Mouse (Mus musculus) midbrain, embryonic 16.5 days (tissue): ENCODE measurements around the gene Trmu. TPM values are rescaled to one million over a fixed set of nuclear protein-coding genes. Genes with fewer than 3 reads are reported as not detected.
A peak's percentile ranks its signal among the peaks of the same experiment; 100 is the strongest.
"Not testable (repeated sequence)": the region's sequence is repeated elsewhere in the genome, so short reads cannot be mapped to it uniquely, and the experiment has no call there.

ENCODE experiments used
- ATAC-seq: fragments of 200-750 bp; cut with Nextera tagmentation; 2 replicates; pipeline ENCODE4 v1.8.0; 2017; ENCODE audit warnings: moderate TSS enrichment
- H3K27ac ChIP-seq: fragments of 300-500 bp; sonication (generic); 2 replicates; pipeline ENCODE4 v1.5.1; 2014; ENCODE audit warnings: mild to moderate bottlenecking, low read length, mixed read lengths
- H3K27me3 ChIP-seq: fragments of 300-500 bp; sonication (generic); 2 replicates; pipeline ENCODE4 v1.6.1; 2014; ENCODE audit warnings: low read depth, low read length, mixed read lengths; ENCODE audit not compliant: control insufficient read depth, insufficient read depth
- H3K36me3 ChIP-seq: fragments of 300-500 bp; sonication (generic); 2 replicates; pipeline ENCODE4 v1.6.1; 2014; ENCODE audit warnings: mild to moderate bottlenecking, low read length, moderate library complexity, mixed read lengths; ENCODE audit not compliant: control insufficient read depth, insufficient read depth
- H3K4me1 ChIP-seq: fragments of 300-500 bp; sonication (generic); 2 replicates; pipeline ENCODE4 v1.6.1; 2014; ENCODE audit warnings: mild to moderate bottlenecking, low read length, mixed read lengths; ENCODE audit not compliant: control insufficient read depth, insufficient read depth
- H3K4me2 ChIP-seq: fragments of 300-500 bp; sonication (generic); 2 replicates; pipeline ENCODE4 v1.6.1; 2014; ENCODE audit warnings: mild to moderate bottlenecking, low read length, mixed read lengths
- H3K4me3 ChIP-seq: fragments of 300-500 bp; sonication (generic); 2 replicates; pipeline ENCODE4 v1.5.1; 2014; ENCODE audit warnings: low read depth, mild to moderate bottlenecking, low read length, moderate library complexity, mixed read lengths
- H3K9ac ChIP-seq: fragments of 300-500 bp; sonication (generic); 2 replicates; pipeline ENCODE4 v1.6.1; 2014; ENCODE audit warnings: low read depth, low read length, mixed read lengths
- H3K9me3 ChIP-seq: fragments of 300-500 bp; sonication (generic); replicated peaks from 2 replicates; pipeline ENCODE4 v1.6.1; 2014; ENCODE audit warnings: mild to moderate bottlenecking, low read length, mixed read lengths; ENCODE audit not compliant: control insufficient read depth, poor library complexity, severe bottlenecking
- WGBS: fragments of 180-500 bp; shearing (Covaris S2); extraction: QIAGEN DNeasy Blood & Tissue Kit; methylation state at CpG from one replicate; pipeline ENCODE4 v1.1.7; 2014; 5-methylcytosine and 5-hydroxymethylcytosine counted together
- polyA plus RNA-seq: library from polyadenylated mRNA; unstranded; fragments of >200 nt; fragmentation: Nextera tagmentation; extraction: Ambion mirVana; gene quantifications from 2 replicates; pipeline ENCODE4 v1.2.1, GENCODE M21; 2015

The Trmu gene
- polyA plus RNA-seq, 1 experiment from 2014 or later = 59.5 TPM

DNA sequence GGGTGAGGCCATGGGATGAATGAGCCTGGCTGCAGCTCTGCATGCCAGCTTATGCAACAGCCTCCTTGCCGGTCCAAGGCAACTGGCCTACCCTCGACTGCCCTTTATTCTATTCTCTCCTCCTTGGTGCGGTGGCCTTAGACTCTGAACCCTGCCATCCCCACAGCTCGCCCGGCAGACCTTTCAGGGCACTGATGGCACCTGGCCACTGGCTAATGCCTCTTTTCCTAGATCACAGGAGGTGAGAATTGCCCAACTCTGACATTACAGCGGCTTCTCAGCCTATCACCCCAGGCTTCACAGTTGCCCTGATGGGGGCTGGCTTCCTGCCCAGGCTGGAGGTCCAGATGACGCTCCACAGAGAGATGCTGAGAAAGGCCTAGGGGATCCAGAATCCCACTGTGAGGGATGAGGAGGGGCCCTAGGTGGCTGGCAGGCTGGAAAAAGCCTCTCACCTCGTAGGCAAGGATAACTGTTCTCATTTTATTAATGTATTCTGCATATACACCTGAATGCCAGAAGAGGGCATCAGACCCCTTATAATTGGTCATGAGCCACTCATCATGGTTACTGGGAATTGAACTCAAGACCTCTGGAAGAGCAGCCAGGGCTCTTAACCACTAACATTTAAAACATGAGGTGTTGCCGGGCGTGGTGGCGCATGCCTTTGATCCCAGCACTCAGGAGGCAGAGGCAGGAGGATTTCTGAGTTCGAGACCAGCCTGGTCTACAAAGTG, 27.3 kb upstream of the Trmu start:
- 83% methylated on average over 12 of the region's 12 CpGs for WGBS
- no peak for ATAC-seq
- no peak overlapping the region for H3K27ac ChIP-seq
- no peaks in the 10 kb centered on the region for H3K4me1 ChIP-seq
- no peak overlapping the region for H3K4me3 ChIP-seq
- H3K27me3 ChIP-seq = no peaks in the 10 kb centered on the region
- no peaks in the 10 kb centered on the region for H3K9me3 ChIP-seq
- peaks cover 6% of the 10 kb centered on the region; the same call in 1 of the 2 replicates for H3K36me3 ChIP-seq
- H3K4me2 ChIP-seq = no peak overlapping the region
- H3K9ac ChIP-seq = no peak overlapping the region

DNA sequence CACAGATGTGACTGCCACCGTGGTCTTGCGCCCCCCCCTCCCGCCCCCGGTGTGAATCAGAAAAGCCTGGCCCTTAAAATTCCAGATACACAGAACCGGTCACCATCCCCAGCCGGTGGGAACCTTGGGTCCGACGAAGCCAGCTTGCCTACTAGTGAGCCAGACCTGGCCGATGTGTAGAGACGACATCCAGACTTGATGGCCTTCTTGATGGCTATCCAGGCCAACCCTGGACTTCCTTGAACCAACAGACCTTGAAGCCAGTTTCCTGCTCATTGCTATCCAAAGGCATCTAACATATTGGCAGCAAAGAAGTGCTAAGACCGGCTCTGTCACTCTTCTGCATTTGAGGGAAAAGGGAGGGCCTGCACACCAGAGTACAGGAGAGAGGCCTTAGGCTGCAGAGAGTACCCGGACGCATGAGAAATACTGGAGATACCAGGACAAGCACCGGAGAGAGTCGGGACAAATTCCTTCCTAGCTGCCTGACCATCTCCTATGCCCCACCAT, 20.1 kb upstream of the Trmu start:
- Histone ChIP-seq H3K9me3 (no peaks in the 10 kb centered on the region), H3K4me1 (peaks cover 14% of the 10 kb centered on the region), H3K27ac (peak overlapping the region; percentile 85), H3K36me3 (no peaks in the 10 kb centered on the region), H3K9ac (peak overlapping the region; percentile 72), H3K4me3 (peak overlapping the region; percentile 67), H3K27me3 (no peaks in the 10 kb centered on the region), H3K4me2 (peak overlapping the region; percentile 69)
- WGBS = 9% methylated on average over 15 of the region's 15 CpGs
- ATAC-seq = peak; percentile 15; the same call in 1 of the 2 replicates

DNA sequence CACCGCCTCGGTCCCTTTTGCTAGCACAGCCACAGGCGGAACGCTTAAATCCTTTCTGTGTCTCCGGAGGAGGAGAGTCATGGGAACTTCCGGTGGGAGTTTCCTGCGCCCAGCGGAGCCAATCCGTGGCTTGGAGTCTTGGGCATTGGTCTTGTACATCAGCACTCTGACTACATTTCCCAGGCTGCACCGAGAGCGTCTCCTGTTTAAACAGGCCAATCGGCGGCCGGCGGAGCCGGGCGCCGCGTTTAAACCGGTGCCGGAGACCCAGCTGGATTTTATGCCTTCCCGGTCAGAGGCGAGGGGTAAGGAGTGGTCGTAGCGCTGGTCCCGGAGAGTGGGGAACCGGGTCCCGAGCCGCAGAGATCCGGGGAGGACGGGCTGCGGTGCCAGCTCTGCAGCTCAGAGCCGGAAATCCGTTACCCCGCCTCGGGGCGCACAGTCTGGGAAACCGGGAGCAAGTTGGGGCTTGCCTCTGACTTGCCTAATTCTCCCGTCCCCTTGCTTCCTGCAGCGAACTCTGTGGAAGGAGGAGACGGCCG, 19.6 kb upstream of the Trmu start, which contains the start of gene Gtse1:
Gene Gtse1, plus strand, starts transcription at position 256 of the 542 bp plus-strand sequence.
- Histone ChIP-seq H3K4me2 (peak within 1 kb of the TSS; percentile 81), H3K27me3 (no peaks in the 10 kb centered on the region), H3K27ac (peak within 1 kb of the TSS; percentile 85), H3K9ac (peak within 1 kb of the TSS; percentile 72), H3K9me3 (no peaks in the 10 kb centered on the region), H3K4me1 (peaks cover 14% of the 10 kb centered on the region), H3K4me3 (peak within 1 kb of the TSS; percentile 67), H3K36me3 (no peaks in the 10 kb centered on the region)
- under 1% methylated on average over 42 of the region's 42 CpGs for WGBS
- peak; percentile 99 for ATAC-seq

DNA sequence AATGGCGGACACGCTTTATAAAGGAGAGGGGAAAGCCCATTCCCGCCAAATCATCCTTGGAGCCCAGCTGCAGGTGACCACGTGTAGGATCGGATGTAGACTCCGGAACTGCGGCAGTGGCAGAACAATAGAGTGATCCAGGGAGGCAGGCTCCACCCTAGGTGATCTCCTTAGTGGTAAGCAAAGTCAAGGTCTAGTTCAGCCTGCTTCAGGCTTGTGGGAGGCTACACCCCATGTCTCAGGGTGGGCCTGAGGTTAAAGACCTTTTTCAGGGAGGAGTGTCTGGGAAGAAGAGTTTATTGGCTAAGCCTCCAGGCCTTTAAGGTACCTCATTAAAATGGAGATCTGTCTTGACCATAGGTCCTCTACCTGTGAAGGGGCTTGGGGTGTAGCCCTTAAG, 13.2 kb upstream of the Trmu start:
- H3K4me3 ChIP-seq, H3K4me2 ChIP-seq, H3K9me3 ChIP-seq, H3K4me1 ChIP-seq, H3K9ac ChIP-seq, H3K27ac ChIP-seq, H3K27me3 ChIP-seq, ATAC-seq, H3K36me3 ChIP-seq: not testable (repeated sequence)
- 92% methylated on average over 7 of the region's 7 CpGs for WGBS

DNA sequence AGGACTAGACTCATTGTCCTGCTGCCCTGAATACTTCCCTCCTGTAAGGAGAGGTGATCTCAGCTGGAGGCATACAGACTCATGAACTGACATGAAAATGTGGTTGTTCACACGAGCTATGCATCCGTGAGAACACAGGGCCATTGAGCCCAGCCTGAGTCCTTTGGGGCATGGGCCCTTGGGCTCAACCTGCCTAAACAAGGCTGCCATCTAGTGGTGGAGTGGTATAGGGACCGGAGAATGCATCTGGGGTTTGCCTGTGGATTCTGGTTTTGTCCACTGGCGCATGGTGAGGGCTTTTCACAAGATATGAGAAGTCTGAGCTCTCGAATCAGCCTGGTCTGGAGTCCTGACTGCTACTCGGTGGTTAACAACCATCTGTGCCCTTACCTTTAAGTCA, 11.4 kb upstream of the Trmu start:
- H3K9me3 ChIP-seq = no peaks in the 10 kb centered on the region
- no peaks in the 10 kb centered on the region for H3K27me3 ChIP-seq
- no peak for ATAC-seq
- WGBS = 46% methylated on average over 6 of the region's 6 CpGs
- H3K4me1 ChIP-seq = no peaks in the 10 kb centered on the region
- H3K27ac ChIP-seq = no peak overlapping the region
- no peak overlapping the region for H3K4me3 ChIP-seq
- H3K9ac ChIP-seq = no peak overlapping the region
- no peak overlapping the region for H3K4me2 ChIP-seq
- no peaks in the 10 kb centered on the region for H3K36me3 ChIP-seq

DNA sequence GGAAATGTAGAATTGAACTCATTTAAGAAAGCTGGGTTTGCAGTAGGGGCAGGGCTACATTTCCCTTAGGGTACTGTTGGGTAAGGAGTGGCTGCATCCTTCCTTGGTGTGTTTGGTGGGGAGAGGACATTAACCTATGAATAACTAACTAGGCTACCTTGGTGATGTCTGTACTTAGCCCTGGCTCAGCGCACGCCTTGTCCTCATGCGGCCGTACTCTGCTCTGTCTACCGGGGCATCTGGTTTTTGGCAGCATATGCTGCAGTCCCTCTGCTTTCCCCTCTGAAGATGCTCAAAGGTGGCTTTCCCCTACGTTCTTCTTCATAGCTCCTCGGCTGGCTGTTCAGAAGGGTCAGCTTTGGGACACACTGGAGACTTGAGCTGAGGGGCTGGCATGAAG, 1.8 kb upstream of the Trmu start:
- Histone ChIP-seq H3K4me3 (no peak overlapping the region), H3K27me3 (no peaks in the 10 kb centered on the region), H3K9me3 (no peaks in the 10 kb centered on the region), H3K4me1 (peaks cover 19% of the 10 kb centered on the region), H3K36me3 (no peaks in the 10 kb centered on the region), H3K9ac (no peak overlapping the region), H3K4me2 (no peak overlapping the region), H3K27ac (no peak overlapping the region)
- 94% methylated on average over 7 of the region's 7 CpGs for WGBS
- no peak for ATAC-seq

DNA sequence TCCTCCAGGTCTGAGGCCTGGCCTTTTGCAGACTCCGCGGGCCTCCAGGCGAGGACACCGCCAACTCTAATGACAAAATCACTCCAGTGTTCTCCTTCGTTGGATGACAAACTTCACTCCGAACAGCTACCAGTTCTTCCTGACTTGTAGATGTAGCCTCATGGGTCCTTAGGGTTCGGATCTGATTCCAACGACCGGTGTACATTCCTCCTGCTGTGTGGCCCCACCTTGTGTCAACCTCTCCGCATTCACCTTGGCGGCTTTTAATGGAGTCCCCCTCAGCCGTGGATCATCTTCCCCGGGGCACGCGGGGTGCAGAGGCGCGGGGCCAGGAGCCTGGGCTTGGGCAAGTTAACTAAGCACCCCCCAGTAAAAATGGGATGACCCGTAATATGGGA, 385 bp downstream of the Trmu start:
- no peaks in the 10 kb centered on the region for H3K9me3 ChIP-seq
- H3K9ac ChIP-seq = peak overlapping the region; percentile 82
- H3K27ac ChIP-seq = peak overlapping the region; percentile 87
- peak overlapping the region; percentile 78 for H3K4me3 ChIP-seq
- ATAC-seq = peak; percentile 27
- H3K36me3 ChIP-seq = peaks cover 5% of the 10 kb centered on the region; the same call in 1 of the 2 replicates
- peaks cover 19% of the 10 kb centered on the region for H3K4me1 ChIP-seq
- H3K27me3 ChIP-seq = no peaks in the 10 kb centered on the region
- WGBS = under 1% methylated on average over 18 of the region's 18 CpGs
- peak overlapping the region; percentile 80 for H3K4me2 ChIP-seq

DNA sequence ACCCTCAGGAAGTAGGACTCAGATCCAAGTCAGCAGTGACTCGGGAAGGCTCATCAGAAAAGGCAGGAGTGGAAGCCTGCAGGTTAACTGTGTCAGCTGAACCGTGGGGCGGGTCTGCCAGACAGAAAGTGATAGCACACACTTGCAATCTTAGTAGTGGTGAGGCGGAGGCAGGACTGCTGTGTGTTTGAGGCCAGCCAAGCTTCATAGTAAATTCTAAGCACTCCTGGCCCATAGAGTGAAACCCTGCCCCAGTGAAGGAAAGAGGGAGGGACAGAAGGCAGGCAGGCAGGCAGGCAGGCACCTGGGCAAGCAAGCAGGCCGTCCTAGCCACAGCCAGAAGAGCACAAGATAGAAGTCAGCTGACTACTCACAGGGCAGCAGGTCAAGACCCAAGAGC, 6.5 kb downstream of the Trmu start:
- H3K4me1 ChIP-seq = peaks cover 4% of the 10 kb centered on the region
- no peak overlapping the region for H3K27ac ChIP-seq
- 92% methylated on average over 5 of the region's 5 CpGs for WGBS
- H3K4me2 ChIP-seq = no peak overlapping the region
- no peak for ATAC-seq
- H3K36me3 ChIP-seq = peaks cover 27% of the 10 kb centered on the region
- no peak overlapping the region for H3K4me3 ChIP-seq
- no peaks in the 10 kb centered on the region for H3K9me3 ChIP-seq
- H3K9ac ChIP-seq = no peak overlapping the region
- no peaks in the 10 kb centered on the region for H3K27me3 ChIP-seq

DNA sequence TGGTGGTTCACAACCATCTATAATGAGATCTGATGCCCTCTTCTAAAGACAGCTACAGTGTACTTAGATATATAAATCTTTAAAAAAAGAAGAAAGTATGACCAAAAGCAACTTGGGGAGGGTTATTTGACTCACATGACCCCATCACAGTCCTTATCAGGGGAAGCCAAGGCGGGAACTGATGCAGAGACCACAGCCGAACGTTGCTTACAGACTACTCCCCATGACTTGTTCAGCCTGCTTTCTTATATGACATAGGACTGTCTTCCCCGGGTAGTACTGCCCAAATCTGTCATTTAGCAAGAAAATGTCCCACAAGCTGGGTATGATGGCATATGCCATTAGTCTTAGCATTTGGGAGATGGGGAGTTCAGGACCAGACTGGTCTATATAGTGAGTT, 10.1 kb downstream of the Trmu start:
- no peak for ATAC-seq
- H3K36me3 ChIP-seq = peaks cover 40% of the 10 kb centered on the region
- 97% methylated on average over 4 of the region's 4 CpGs for WGBS

More for the DNA sequence above, 10.1 kb downstream of the Trmu start:
- Histone ChIP-seq H3K4me3 (no peak overlapping the region), H3K9me3 (no peaks in the 10 kb centered on the region), H3K9ac (no peak overlapping the region), H3K4me2 (no peak overlapping the region), H3K4me1 (no peaks in the 10 kb centered on the region), H3K27ac (no peak overlapping the region), H3K27me3 (no peaks in the 10 kb centered on the region)
